Mouse (Mus musculus): ENCODE measurements at regions not wholly inside any gene's neighbourhood (a gene's known extent, or its start where the extent isn't known, plus 50 kb on each side); places are given as distances from the start of the nearest gene placed in this dataset.

DNA sequence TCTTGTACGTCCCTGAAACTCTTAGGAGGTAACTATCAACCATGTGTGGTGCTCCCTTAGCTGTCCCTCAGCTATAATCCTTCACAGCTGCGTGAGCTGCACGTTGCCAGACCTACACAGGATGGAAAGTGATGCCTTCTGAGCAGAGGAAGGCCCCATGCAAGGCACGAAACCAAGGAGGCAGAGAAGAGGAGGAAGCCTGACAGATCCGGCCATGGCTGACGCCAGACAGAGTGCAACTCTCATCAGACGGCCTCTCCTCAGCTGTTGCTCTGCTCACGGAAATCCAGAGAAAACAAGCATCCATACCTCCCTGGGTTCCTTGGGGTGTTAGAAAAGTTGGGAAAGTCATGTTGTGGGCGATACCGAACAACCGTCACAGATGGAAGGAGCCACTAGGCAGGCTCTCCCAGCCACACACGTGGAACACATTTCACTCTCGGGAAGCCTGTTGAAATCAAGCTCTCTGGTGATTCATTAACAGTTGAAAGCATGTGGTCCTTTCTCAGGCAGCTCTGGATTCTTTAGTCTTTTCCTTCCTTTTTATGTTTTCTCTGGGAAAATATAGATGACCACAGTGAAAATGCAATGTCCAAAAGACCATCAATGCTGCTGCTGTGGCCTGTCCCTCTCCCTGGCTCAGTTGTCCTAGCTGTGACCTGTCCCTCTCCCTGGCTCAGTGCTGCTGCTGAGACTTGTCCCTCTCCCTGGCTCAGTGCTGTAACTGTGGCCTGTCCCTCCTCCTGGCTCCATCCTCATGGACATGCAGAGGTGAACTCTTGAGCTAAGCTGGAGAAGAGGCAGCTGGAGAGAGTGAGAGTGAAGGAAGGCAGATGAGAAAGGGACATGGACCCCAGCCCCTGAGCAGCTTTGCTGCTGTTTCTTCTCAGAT is 331.1 kb downstream of the Agtpbp1 start:
- no peak for TF ChIP-seq POLR2A (IDR thresholded peaks at IDR 0.05; ENCODE audit: low read depth, low read length)
- no peak for TF ChIP-seq CTCF (conservative IDR thresholded peaks at IDR 0.05; ENCODE audit: insufficient read depth, insufficient read length, low read depth, low read length)

Measured in kidney, adult 2 months (tissue).